Mouse (Mus musculus): Measurements from ENCODE around the gene Ocrl. TPM values are rescaled to one million over a fixed set of nuclear protein-coding genes. Genes with fewer than 3 reads are reported as not detected.
A peak's percentile ranks its signal among the peaks of the same experiment; 100 is the strongest.

The Ocrl gene
- polyA plus RNA-seq, 1 experiment from 2014 or later: 22.0 TPM

DNA sequence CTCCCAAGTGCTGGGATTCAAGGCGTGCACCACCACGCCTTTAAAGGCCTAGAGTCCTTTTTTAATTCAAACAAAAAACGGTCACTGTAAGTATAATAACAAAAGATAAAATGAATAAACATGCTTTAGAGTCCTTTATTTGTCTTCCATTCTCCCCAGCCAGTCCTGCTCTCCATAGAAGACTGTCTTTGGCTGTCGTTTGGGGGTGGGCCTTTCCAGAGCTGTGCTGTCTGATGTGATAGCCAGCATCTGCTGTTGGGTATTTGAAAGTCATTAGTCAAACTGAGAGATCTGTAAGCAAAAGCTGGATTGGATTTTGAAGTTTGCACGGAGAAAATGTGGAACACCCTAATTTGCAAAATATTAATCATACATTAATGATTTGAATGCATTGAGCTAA, 24.7 kb downstream of the Ocrl start:
- DNase-seq (peak; percentile 57), ATAC-seq (ENCODE audit: insufficient read depth) (peak; percentile 86; the same call in 1 of the 2 replicates)
- Histone ChIP-seq H3K27ac (ENCODE audit: low read depth) (no peak overlapping the region), H3K4me2 (no peak overlapping the region), H3K27me3 (ENCODE audit: insufficient read depth, low read length) (no peaks in the 10 kb centered on the region), H3K9me3 (ENCODE audit: low read depth, low read length) (no peaks in the 10 kb centered on the region), H3K36me3 (ENCODE audit: insufficient read depth) (peaks cover 20% of the 10 kb centered on the region; the same call in 1 of the 2 replicates), H3K9ac (no peak overlapping the region), H3K4me1 (ENCODE audit: insufficient read depth) (no peaks in the 10 kb centered on the region), H3K4me3 (ENCODE audit: low read depth, low read length) (no peak overlapping the region)
- no peak for TF ChIP-seq CTCF (IDR thresholded peaks at IDR 0.05; ENCODE audit: low read depth)
- 39% methylated on average over 5 of the region's 5 CpGs for WGBS

DNA sequence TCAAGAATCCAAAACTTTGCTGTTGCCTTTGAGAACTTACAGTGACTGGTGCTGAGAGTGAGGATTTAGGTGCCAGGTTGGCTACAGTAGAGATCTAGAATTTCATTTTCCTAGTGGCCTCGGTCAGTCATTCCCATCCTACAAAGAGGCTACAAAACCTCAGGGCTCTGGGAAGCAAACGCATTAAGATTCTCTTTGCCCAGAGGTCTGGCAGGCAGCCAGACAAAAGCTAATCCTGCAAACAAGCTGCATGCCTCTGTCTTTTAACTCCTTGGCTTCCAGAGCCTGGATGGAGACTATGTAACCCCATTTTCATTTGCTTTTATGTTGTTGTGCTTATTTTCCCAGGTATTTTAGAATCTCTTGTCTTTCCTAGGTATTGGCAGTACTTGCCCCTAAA, 25.6 kb downstream of the Ocrl start:
- H3K9ac ChIP-seq: no peak overlapping the region
- WGBS: 16% methylated on average over 2 of the region's 2 CpGs
- H3K4me1 ChIP-seq (ENCODE audit: insufficient read depth): no peaks in the 10 kb centered on the region
- no peak overlapping the region for H3K27ac ChIP-seq (ENCODE audit: low read depth)
- no peaks in the 10 kb centered on the region for H3K9me3 ChIP-seq (ENCODE audit: low read depth, low read length)
- ATAC-seq (ENCODE audit: insufficient read depth) (peak; percentile 56; the same call in 1 of the 2 replicates), DNase-seq (peak; percentile 90)
- peak overlapping the region; percentile 8; the same call in 1 of the 2 replicates for H3K4me2 ChIP-seq
- H3K27me3 ChIP-seq (ENCODE audit: insufficient read depth, low read length): no peaks in the 10 kb centered on the region
- H3K4me3 ChIP-seq (ENCODE audit: low read depth, low read length): no peak overlapping the region
- peaks cover 20% of the 10 kb centered on the region; the same call in 1 of the 2 replicates for H3K36me3 ChIP-seq (ENCODE audit: insufficient read depth)
- TF ChIP-seq CTCF (IDR thresholded peaks at IDR 0.05; ENCODE audit: low read depth): no peak

DNA sequence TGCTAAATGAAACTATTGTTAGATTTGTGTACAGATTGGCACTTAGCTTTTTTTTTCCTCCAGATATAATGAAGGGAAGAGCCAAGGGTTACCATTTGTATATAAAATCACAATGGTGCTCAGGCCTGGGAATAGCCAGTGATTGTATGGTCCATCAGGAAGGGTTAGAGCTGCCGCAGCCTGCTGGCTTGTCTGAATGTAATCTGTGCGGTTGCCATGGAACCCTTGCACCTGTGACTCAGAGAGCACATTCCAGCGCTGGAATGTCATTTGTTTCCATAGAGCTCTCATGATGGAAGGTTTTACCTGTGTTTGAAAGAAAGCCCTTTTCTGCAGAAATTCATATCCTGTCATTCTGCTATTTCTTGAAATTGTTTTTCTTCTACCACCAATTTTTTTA, 37.5 kb downstream of the Ocrl start:
- Histone ChIP-seq H3K36me3 (ENCODE audit: insufficient read depth) (peaks cover 8% of the 10 kb centered on the region; the same call in 1 of the 2 replicates), H3K4me3 (ENCODE audit: low read depth, low read length) (no peak overlapping the region), H3K4me2 (no peak overlapping the region), H3K9me3 (ENCODE audit: low read depth, low read length) (no peaks in the 10 kb centered on the region), H3K9ac (no peak overlapping the region), H3K27me3 (ENCODE audit: insufficient read depth, low read length) (no peaks in the 10 kb centered on the region), H3K4me1 (ENCODE audit: insufficient read depth) (no peaks in the 10 kb centered on the region), H3K27ac (ENCODE audit: low read depth) (no peak overlapping the region)
- WGBS: 47% methylated on average over 3 of the region's 3 CpGs
- DNase-seq (peak; percentile 54), ATAC-seq (ENCODE audit: insufficient read depth) (peak; percentile 75)
- no peak for TF ChIP-seq CTCF (IDR thresholded peaks at IDR 0.05; ENCODE audit: low read depth)

DNA sequence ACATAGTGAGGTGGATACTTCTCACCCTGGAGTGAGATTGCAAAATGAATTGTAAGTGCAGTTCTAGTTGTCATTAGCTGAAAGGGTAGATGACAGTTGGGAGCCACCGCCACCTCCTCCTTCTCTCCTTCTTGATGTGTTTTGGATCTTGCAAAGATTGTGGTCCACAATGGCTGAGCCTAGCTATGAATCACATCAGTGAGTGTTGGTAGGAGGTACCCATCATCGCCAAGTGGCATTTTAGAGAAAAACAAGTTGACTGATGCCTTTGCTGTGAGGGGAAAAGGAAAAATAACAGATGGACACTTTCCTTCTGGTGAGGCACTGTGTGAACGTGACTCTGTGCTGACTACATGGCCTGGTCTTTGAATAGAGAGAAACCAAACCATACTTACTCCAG, 50.4 kb downstream of the Ocrl start:
- Histone ChIP-seq H3K36me3 (ENCODE audit: insufficient read depth) (0 out of 2 replicates have a peak, but pooled peaks cover 5% of the 10 kb centered on the region), H3K27ac (ENCODE audit: low read depth) (no peak overlapping the region), H3K9me3 (ENCODE audit: low read depth, low read length) (no peaks in the 10 kb centered on the region), H3K4me1 (ENCODE audit: insufficient read depth) (no peaks in the 10 kb centered on the region), H3K4me3 (ENCODE audit: low read depth, low read length) (no peak overlapping the region), H3K27me3 (ENCODE audit: insufficient read depth, low read length) (no peaks in the 10 kb centered on the region), H3K4me2 (no peak overlapping the region), H3K9ac (no peak overlapping the region)
- no peak for TF ChIP-seq CTCF (IDR thresholded peaks at IDR 0.05; ENCODE audit: low read depth)
- DNase-seq (no peak), ATAC-seq (ENCODE audit: insufficient read depth) (no peak)
- WGBS: 85% methylated on average over 3 of the region's 3 CpGs

DNA sequence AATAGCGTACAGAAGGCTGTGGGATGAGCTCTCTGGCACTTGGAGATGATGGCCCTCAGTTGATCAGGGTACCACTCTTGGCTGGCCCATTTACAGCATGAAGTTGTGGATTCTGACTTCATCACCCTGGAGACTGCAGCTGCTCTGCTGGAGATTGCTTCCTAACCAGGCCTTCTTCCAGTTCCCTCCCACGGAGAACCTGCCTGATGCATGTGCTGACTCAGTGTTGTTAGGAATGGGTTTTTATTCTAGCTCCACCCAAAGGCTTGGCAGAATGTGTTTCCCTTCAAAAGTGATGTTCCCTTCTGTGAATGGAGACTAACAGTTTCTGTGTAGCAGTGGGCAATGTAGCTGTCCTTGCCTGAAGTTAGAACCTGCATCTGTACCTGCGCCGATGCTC, 58.2 kb downstream of the Ocrl start:
- no peaks in the 10 kb centered on the region for H3K9me3 ChIP-seq (ENCODE audit: low read depth, low read length)
- no peaks in the 10 kb centered on the region for H3K36me3 ChIP-seq (ENCODE audit: insufficient read depth)
- no peak overlapping the region for H3K27ac ChIP-seq (ENCODE audit: low read depth)
- no peaks in the 10 kb centered on the region for H3K27me3 ChIP-seq (ENCODE audit: insufficient read depth, low read length)
- no peaks in the 10 kb centered on the region for H3K4me1 ChIP-seq (ENCODE audit: insufficient read depth)
- TF ChIP-seq CTCF (IDR thresholded peaks at IDR 0.05; ENCODE audit: low read depth): no peak
- H3K9ac ChIP-seq: no peak overlapping the region
- WGBS: 85% methylated on average over 4 of the region's 4 CpGs
- H3K4me2 ChIP-seq: no peak overlapping the region
- H3K4me3 ChIP-seq (ENCODE audit: low read depth, low read length): no peak overlapping the region
- ATAC-seq (ENCODE audit: insufficient read depth) (no peak), DNase-seq (no peak)

DNA sequence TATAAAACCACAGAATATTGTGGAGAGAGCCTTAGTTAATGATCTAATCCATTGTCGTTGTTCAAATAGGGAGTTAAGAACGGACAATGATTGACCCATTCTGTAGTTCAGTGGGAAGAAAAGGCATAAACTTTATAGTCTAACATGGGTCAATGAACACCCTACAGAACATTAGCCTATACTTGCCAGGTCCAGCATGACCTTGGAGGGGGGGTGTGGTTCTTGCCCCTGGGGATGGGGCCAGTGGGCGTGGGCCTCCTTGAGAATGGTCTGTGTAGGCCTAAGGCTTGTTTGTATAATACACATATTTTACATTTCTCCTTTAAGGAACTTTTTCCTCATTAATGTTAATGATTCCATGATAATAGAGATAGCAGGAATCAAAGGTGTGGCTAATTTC, 58.7 kb downstream of the Ocrl start:
- no peaks in the 10 kb centered on the region for H3K36me3 ChIP-seq (ENCODE audit: insufficient read depth)
- no peaks in the 10 kb centered on the region for H3K4me1 ChIP-seq (ENCODE audit: insufficient read depth)
- TF ChIP-seq CTCF (IDR thresholded peaks at IDR 0.05; ENCODE audit: low read depth): no peak
- no peak overlapping the region for H3K9ac ChIP-seq
- no peak overlapping the region for H3K4me2 ChIP-seq
- no peak overlapping the region for H3K4me3 ChIP-seq (ENCODE audit: low read depth, low read length)
- ATAC-seq (ENCODE audit: insufficient read depth) (no peak), DNase-seq (no peak)
- 80% methylated on average over 3 of the region's 3 CpGs for WGBS
- H3K27ac ChIP-seq (ENCODE audit: low read depth): no peak overlapping the region
- H3K27me3 ChIP-seq (ENCODE audit: insufficient read depth, low read length): no peaks in the 10 kb centered on the region
- H3K9me3 ChIP-seq (ENCODE audit: low read depth, low read length): no peaks in the 10 kb centered on the region

DNA sequence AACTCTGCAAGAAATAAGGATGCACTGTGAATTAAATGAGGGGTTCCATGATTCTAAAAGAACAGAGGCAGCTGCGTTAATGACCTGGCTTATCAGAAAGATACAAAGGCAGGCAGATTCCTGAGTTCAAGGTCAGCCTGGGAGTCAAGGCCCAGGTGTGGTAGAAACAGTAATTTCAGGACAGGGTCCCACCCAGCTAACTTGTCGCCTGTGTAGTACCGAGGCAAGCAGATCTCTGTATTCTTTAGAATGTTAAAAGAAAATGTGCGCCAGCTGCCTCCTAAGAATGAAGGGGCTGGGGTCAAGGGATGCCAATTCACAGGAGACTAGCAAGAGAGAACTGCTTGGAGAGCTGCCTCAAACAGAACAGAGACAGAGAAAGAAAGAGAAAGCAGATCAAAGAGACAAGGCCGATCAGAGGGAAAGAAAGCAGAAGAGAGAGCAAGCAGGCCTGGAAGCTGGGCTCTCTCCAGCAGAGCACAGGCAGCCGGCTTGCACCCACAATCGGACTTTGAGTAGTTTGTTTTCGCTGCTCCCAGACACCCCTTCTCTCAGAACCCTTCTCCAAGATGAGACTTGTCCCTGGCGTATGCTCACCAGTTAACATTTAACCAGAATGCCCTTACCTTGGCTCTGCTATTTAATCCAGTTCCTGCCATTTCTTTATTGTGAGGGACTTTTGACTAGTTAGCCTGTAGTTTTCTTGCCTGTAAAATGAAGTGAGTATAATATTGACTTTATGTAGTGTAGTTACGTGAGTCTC, 59.4 kb downstream of the Ocrl start:
- H3K27me3 ChIP-seq (ENCODE audit: insufficient read depth, low read length): no peaks in the 10 kb centered on the region
- H3K4me2 ChIP-seq: no peak overlapping the region
- no peaks in the 10 kb centered on the region for H3K9me3 ChIP-seq (ENCODE audit: low read depth, low read length)
- no peak overlapping the region for H3K9ac ChIP-seq
- DNase-seq (no peak), ATAC-seq (ENCODE audit: insufficient read depth) (no peak)
- WGBS: 52% methylated on average over 10 of the region's 10 CpGs
- H3K4me3 ChIP-seq (ENCODE audit: low read depth, low read length): no peak overlapping the region
- H3K36me3 ChIP-seq (ENCODE audit: insufficient read depth): no peaks in the 10 kb centered on the region
- TF ChIP-seq CTCF (IDR thresholded peaks at IDR 0.05; ENCODE audit: low read depth): no peak
- H3K27ac ChIP-seq (ENCODE audit: low read depth): no peak overlapping the region
- H3K4me1 ChIP-seq (ENCODE audit: insufficient read depth): no peaks in the 10 kb centered on the region

Data from lung, embryonic 14.5 days (tissue).